Mouse (Mus musculus): ENCODE results near the gene Gm20388. TPM values are rescaled to one million over a fixed set of nuclear protein-coding genes. Genes with fewer than 3 reads are reported as not detected.
"Not testable (repeated sequence)": the region's sequence is repeated elsewhere in the genome, so short reads cannot be mapped to it uniquely, and the experiment has no call there.

Gm20388 gene
- polyA plus RNA-seq, 1 experiment from 2014 or later: 12.4 TPM

DNA sequence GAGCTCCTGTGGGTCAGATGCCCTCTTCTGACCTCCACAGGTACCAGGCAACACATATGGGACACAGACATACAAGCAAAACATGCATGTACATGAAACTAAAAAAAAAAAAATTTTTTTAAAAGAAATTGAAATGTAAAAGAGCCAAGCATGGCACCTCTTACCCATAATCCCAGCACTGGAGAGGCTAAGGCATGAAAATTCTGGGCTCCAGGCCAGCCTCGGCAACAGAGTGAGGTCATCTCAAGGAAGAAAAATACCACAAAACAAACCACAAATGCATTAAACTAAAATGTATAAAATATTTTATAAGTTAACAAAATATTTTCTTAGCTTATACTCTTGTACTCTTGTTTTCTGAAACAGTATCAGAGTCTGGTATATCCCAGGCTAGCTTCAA, 3310.3 kb downstream of the Gm20388 start:
- 83% methylated on average over 1 of the region's 1 CpGs for WGBS
- ATAC-seq: no peak

DNA sequence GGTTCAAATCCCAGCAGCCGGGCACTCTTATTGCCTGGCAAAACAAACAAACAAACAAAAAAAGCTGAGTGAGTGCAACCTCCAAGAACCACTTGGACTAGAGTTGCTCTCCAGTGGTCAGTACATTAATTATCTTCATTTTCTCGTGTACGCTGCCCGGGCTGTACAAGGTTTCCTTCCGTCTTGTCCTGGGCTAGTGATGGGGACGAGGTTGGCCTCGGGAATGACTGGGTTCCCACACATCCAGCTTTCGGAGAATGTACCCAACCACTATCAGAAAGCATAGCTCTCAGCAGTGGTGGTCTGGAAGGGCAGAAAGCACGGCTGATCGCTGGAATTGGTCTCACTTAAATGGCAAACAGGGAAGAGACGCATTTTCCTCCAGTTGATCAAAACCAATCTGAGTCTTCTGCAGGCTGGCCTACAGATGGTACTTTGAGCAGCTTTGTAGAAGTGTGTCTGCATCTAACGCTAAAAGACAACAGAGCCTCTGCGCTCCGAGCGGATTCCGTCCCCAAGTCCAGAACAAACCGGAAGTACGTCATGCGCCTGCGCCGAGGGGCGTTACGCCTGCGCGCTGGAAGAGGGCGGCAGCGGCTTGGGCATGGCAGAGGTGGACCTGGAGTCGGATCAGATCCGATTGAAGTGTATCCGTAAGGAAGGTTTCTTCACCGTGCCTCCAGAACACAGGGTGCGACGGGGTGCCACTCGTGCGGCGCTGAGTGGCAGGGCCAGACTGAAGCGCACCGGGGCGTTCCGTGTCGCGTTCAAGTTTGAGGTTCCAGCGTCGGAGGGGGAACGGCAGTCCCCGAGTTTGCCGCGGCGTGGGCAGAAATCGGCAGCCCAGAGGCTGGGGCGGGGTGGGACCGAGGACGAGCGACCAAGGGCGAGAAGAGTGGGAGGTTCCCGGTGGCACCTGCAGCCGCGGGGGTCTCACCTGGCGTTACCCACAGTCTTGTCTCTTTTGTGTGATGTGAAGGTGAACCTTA, 3313.9 kb downstream of the Gm20388 start, which contains the start of gene Cdk10:
Cdk10 (plus strand) TSS at position 565 of the 989 bp plus-strand sequence.
- Histone ChIP-seq H3K4me2 (ENCODE audit: low read length) (peak within 1 kb of the TSS; percentile 72), H3K27me3 (replicated peaks; ENCODE audit: control insufficient read depth, insufficient read depth, low read length) (no peaks in the 10 kb centered on the region), H3K36me3 (ENCODE audit: control insufficient read depth, insufficient read depth, low read length) (0 out of 2 replicates have a peak, but pooled peaks cover 3% of the 10 kb centered on the region), H3K4me3 (ENCODE audit: low read length) (peak within 1 kb of the TSS; percentile 59), H3K4me1 (ENCODE audit: control insufficient read depth, insufficient read depth, low read depth, low read length) (peaks cover 14% of the 10 kb centered on the region), H3K9me3 (ENCODE audit: control insufficient read depth, low read length) (no peaks in the 10 kb centered on the region), H3K9ac (ENCODE audit: low read depth, low read length) (peak within 1 kb of the TSS; percentile 79), H3K27ac (ENCODE audit: low read depth, low read length) (peak within 1 kb of the TSS; percentile 73)
- WGBS: 2% methylated on average over 58 of the region's 59 CpGs
- peak; percentile 94 for ATAC-seq

More for the DNA sequence above, 3310.3 kb downstream of the Gm20388 start:
- Histone ChIP-seq H3K36me3 (ENCODE audit: control insufficient read depth, insufficient read depth, low read length) (no peaks in the 10 kb centered on the region), H3K9ac (ENCODE audit: low read depth, low read length) (no peak overlapping the region), H3K27ac (ENCODE audit: low read depth, low read length) (no peak overlapping the region), H3K27me3 (replicated peaks; ENCODE audit: control insufficient read depth, insufficient read depth, low read length) (no peaks in the 10 kb centered on the region), H3K4me1 (ENCODE audit: control insufficient read depth, insufficient read depth, low read depth, low read length) (peaks cover 14% of the 10 kb centered on the region), H3K4me2 (ENCODE audit: low read length) (no peak overlapping the region), H3K9me3 (ENCODE audit: control insufficient read depth, low read length) (no peaks in the 10 kb centered on the region), H3K4me3 (ENCODE audit: low read length) (no peak overlapping the region)

- Histone ChIP-seq H3K4me3 (ENCODE audit: low read length) (no peak overlapping the region), H3K4me2 (ENCODE audit: low read length) (no peak overlapping the region), H3K9me3 (ENCODE audit: control insufficient read depth, low read length) (no peaks in the 10 kb centered on the region), H3K27me3 (replicated peaks; ENCODE audit: control insufficient read depth, insufficient read depth, low read length) (no peaks in the 10 kb centered on the region), H3K4me1 (ENCODE audit: control insufficient read depth, insufficient read depth, low read depth, low read length) (peaks cover 14% of the 10 kb centered on the region), H3K36me3 (ENCODE audit: control insufficient read depth, insufficient read depth, low read length) (0 out of 2 replicates have a peak, but pooled peaks cover 3% of the 10 kb centered on the region), H3K9ac (ENCODE audit: low read depth, low read length) (no peak overlapping the region), H3K27ac (ENCODE audit: low read depth, low read length) (no peak overlapping the region)
- ATAC-seq: no peak
- 100% methylated on average over 1 of the region's 1 CpGs for WGBS
These were observed 3317.8 kb downstream of the Gm20388 start for GRCm38 (mm10) chr8:123228416-123228815.

DNA sequence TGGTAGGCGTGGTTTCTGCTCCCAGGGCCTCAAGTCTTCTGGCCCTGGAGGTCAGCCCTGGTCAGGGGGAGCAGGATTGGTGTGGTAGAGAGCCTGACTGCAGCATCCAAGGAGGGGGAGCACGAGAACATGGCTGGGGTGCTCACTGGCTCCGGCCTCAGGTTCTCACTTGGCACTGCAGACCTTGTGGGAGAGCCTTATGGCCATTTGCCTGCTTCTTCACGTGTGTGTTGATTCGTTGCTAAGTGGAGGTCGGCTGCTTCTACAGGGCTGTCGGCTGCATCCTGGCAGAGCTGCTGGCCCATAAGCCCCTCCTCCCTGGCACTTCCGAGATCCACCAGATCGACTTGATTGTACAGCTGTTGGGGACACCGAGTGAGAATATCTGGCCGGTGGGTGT, 3319.7 kb downstream of the Gm20388 start:
- not testable (repeated sequence) for H3K9me3 ChIP-seq (ENCODE audit: control insufficient read depth, low read length); H3K4me3 ChIP-seq (ENCODE audit: low read length); H3K36me3 ChIP-seq (ENCODE audit: control insufficient read depth, insufficient read depth, low read length); ATAC-seq; H3K27ac ChIP-seq (ENCODE audit: low read depth, low read length); H3K9ac ChIP-seq (ENCODE audit: low read depth, low read length); H3K27me3 ChIP-seq (replicated peaks; ENCODE audit: control insufficient read depth, insufficient read depth, low read length); H3K4me2 ChIP-seq (ENCODE audit: low read length)
- peaks cover 17% of the 10 kb centered on the region for H3K4me1 ChIP-seq (ENCODE audit: control insufficient read depth, insufficient read depth, low read depth, low read length)
- 86% methylated on average over 9 of the region's 11 CpGs for WGBS

DNA sequence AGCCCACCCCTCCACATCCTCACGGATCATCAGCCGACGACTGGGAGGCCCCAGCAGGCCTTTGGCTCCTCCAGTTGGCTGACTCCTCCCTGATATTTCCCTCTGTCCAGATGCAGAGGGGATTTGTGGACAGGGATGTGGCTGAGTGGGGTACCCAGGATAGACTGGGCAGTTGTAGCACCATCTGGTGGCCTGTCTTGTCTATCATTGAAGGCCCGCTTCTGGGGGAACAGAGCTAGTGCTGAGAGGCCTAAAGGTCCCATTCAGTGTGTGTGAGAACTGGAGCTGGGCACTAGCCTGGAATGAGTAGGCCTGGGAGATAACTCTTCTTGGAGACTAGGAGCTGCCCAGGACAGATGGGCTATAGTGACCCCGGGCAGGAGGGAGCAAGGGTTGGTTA, 3321.1 kb downstream of the Gm20388 start:
- 61% methylated on average over 5 of the region's 5 CpGs for WGBS
- ATAC-seq: no peak
- H3K27me3 ChIP-seq (replicated peaks; ENCODE audit: control insufficient read depth, insufficient read depth, low read length): 0 out of 2 replicates have a peak, but pooled peaks cover 2% of the 10 kb centered on the region

GRCm38 (mm10) chr8:123232553-123232952, 3321.9 kb downstream of the Gm20388 start:
- H3K27me3 ChIP-seq (replicated peaks; ENCODE audit: control insufficient read depth, insufficient read depth, low read length): 0 out of 2 replicates have a peak, but pooled peaks cover 2% of the 10 kb centered on the region
- H3K9me3 ChIP-seq (ENCODE audit: control insufficient read depth, low read length): no peaks in the 10 kb centered on the region
- 32% methylated on average over 7 of the region's 7 CpGs for WGBS
- H3K4me2 ChIP-seq (ENCODE audit: low read length): no peak overlapping the region
- H3K9ac ChIP-seq (ENCODE audit: low read depth, low read length): no peak overlapping the region
- H3K4me3 ChIP-seq (ENCODE audit: low read length): no peak overlapping the region
- H3K4me1 ChIP-seq (ENCODE audit: control insufficient read depth, insufficient read depth, low read depth, low read length): peaks cover 16% of the 10 kb centered on the region
- ATAC-seq: no peak
- H3K27ac ChIP-seq (ENCODE audit: low read depth, low read length): no peak overlapping the region
- H3K36me3 ChIP-seq (ENCODE audit: control insufficient read depth, insufficient read depth, low read length): 0 out of 2 replicates have a peak, but pooled peaks cover 3% of the 10 kb centered on the region

More for the DNA sequence above, 3321.1 kb downstream of the Gm20388 start:
- H3K4me1 ChIP-seq (ENCODE audit: control insufficient read depth, insufficient read depth, low read depth, low read length): peaks cover 16% of the 10 kb centered on the region
- no peak overlapping the region for H3K27ac ChIP-seq (ENCODE audit: low read depth, low read length)
- no peak overlapping the region for H3K4me2 ChIP-seq (ENCODE audit: low read length)
- H3K9me3 ChIP-seq (ENCODE audit: control insufficient read depth, low read length): no peaks in the 10 kb centered on the region
- no peak overlapping the region for H3K4me3 ChIP-seq (ENCODE audit: low read length)
- H3K36me3 ChIP-seq (ENCODE audit: control insufficient read depth, insufficient read depth, low read length): 0 out of 2 replicates have a peak, but pooled peaks cover 3% of the 10 kb centered on the region
- no peak overlapping the region for H3K9ac ChIP-seq (ENCODE audit: low read depth, low read length)

- peaks cover 16% of the 10 kb centered on the region for H3K4me1 ChIP-seq (ENCODE audit: control insufficient read depth, insufficient read depth, low read depth, low read length)
- no peaks in the 10 kb centered on the region for H3K9me3 ChIP-seq (ENCODE audit: control insufficient read depth, low read length)
- 0 out of 2 replicates have a peak, but pooled peaks cover 2% of the 10 kb centered on the region for H3K27me3 ChIP-seq (replicated peaks; ENCODE audit: control insufficient read depth, insufficient read depth, low read length)
- no peak overlapping the region for H3K9ac ChIP-seq (ENCODE audit: low read depth, low read length)
- H3K4me2 ChIP-seq (ENCODE audit: low read length): no peak overlapping the region
- no peak overlapping the region for H3K27ac ChIP-seq (ENCODE audit: low read depth, low read length)
- no peak for ATAC-seq
- H3K36me3 ChIP-seq (ENCODE audit: control insufficient read depth, insufficient read depth, low read length): no peaks in the 10 kb centered on the region
- no peak overlapping the region for H3K4me3 ChIP-seq (ENCODE audit: low read length)
- 46% methylated on average over 13 of the region's 13 CpGs for WGBS
These were observed 3322.7 kb downstream of the Gm20388 start for GRCm38 (mm10) chr8:123233300-123233699.

DNA sequence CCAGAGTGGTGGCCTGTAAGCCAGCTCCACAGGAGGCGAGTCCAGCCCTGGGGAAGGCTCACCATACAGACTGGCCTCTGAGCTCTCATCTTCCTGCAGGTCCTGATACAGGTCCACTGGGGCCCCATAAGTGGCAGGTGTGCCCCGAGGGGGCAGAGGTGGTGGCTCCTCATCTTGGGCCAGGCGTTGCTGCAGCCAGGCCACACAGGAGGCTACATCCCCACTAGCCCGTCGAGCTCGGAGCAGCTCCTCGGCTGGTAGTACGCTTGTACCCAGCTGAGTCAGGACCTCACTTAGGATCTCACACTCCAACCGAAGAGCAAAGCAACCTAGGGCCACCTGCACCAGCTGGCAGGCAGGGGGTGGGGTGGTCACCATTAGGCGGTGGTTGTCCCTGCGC, 3323.1 kb downstream of the Gm20388 start:
- peaks cover 16% of the 10 kb centered on the region for H3K4me1 ChIP-seq (ENCODE audit: control insufficient read depth, insufficient read depth, low read depth, low read length)
- no peak overlapping the region for H3K4me3 ChIP-seq (ENCODE audit: low read length)
- no peak for ATAC-seq
- 75% methylated on average over 11 of the region's 11 CpGs for WGBS
- no peak overlapping the region for H3K27ac ChIP-seq (ENCODE audit: low read depth, low read length)
- no peak overlapping the region for H3K4me2 ChIP-seq (ENCODE audit: low read length)
- 0 out of 2 replicates have a peak, but pooled peaks cover 2% of the 10 kb centered on the region for H3K27me3 ChIP-seq (replicated peaks; ENCODE audit: control insufficient read depth, insufficient read depth, low read length)
- no peaks in the 10 kb centered on the region for H3K9me3 ChIP-seq (ENCODE audit: control insufficient read depth, low read length)
- H3K36me3 ChIP-seq (ENCODE audit: control insufficient read depth, insufficient read depth, low read length): no peaks in the 10 kb centered on the region
- no peak overlapping the region for H3K9ac ChIP-seq (ENCODE audit: low read depth, low read length)

DNA sequence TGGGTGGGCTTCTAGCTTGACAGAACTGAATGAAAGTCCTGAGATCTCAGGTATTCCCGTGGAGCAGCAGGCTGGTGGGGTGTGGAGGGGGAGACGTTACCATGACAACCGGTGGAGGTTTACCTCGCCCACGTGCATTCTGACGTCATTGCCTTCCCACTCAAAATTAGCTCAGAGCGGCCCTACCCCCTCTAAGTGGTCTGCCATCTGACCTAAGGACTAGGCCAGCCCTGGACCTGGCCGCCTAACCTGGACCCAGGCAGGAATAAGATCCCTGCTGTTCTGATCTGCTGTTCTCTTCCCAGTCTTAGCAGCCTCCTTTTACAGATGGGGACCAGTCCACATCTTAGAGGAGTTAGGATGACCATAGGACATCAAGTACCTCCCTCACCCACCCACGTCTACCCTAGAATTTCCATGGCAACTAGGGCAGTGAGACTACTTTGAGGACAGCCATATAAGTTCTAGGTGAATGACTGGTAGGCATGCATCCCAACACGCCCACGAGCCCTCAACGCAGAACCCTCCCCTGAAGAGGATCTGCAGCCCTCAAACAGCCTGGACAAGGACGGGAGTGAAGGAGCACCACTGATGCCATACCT, 3324.4 kb downstream of the Gm20388 start:
- 30% methylated on average over 13 of the region's 13 CpGs for WGBS
- Histone ChIP-seq H3K9ac (ENCODE audit: low read depth, low read length) (peak overlapping the region; percentile 75), H3K4me3 (ENCODE audit: low read length) (peak overlapping the region; percentile 54), H3K4me2 (ENCODE audit: low read length) (peak overlapping the region; percentile 93), H3K4me1 (ENCODE audit: control insufficient read depth, insufficient read depth, low read depth, low read length) (peaks cover 16% of the 10 kb centered on the region), H3K27me3 (replicated peaks; ENCODE audit: control insufficient read depth, insufficient read depth, low read length) (0 out of 2 replicates have a peak, but pooled peaks cover 2% of the 10 kb centered on the region), H3K9me3 (ENCODE audit: control insufficient read depth, low read length) (no peaks in the 10 kb centered on the region), H3K36me3 (ENCODE audit: control insufficient read depth, insufficient read depth, low read length) (no peaks in the 10 kb centered on the region), H3K27ac (ENCODE audit: low read depth, low read length) (no peak overlapping the region)
- ATAC-seq: peak; percentile 16; the same call in 1 of the 2 replicates
